In the genomic region with DNA sequence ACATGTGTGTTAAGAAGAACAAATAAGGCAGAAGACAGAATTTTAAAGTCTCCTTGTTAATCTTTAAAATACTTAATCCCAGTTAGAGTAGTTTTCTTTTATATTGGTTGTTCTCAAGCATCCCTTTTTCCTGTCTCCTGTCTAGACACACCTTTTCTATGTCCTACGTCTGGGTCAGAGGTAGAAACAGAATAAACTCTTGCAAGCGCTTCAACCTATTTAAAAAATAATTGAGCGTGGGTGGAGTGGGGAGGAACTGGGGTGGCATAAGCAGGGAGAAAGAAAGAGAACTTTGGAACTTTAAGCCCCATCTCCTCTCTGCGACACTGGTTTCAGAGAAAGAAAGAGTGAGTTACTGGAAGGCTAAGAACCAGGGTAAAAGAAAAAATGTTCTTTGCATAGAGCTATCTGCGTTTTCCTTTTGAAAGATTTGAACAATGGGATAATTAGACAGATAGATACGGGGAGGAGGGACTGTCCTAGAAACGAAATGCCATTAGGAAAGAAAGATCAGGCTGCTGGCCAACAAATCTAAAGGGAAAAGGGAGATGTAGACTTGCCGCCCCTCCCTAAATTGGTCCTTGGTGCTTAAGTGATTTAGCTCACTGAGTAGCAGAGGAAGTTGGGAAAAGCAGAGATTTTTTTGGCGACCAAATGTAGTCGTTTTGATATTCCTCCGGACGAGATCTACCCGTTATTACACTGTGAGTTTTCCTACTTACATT, we compare ENCODE assay signal across 13 mouse cellular contexts. TPM values are rescaled to one million over a fixed set of nuclear protein-coding genes. Genes with fewer than 3 reads are reported as not detected.
DNase-seq lines count a peak whose midpoint lies in the region; ATAC-seq lines count a peak whose summit lies in the region.
"Had no signal": no experiment of that assay in that cellular context is flagged by ENCODE, and none has a peak within 500 bp of the region (broad histone marks: within the 10 kb centered on the region; RNA-seq: fewer than 3 reads in every experiment).

No protein-coding gene starts in this region.

- peak overlapping the region; percentile 35 for H3K4me2 ChIP-seq in heart, embryonic 12.5 days
- no peak overlapping the region for H3K4me2 ChIP-seq in hindbrain, embryonic 11.5 days (replicated peaks; ENCODE audit: low read depth, low read length)
- no peak overlapping the region for H3K4me2 ChIP-seq in hindbrain, embryonic 16.5 days (ENCODE audit: low read length)

- H3K9me3 ChIP-seq in heart, embryonic 12.5 days (replicated peaks): no peaks in the 10 kb centered on the region
- H3K9me3 ChIP-seq in hindbrain, embryonic 11.5 days (ENCODE audit: control insufficient read depth, low read length): no peaks in the 10 kb centered on the region
- H3K9me3 ChIP-seq in hindbrain, embryonic 16.5 days (ENCODE audit: control insufficient read depth, low read length): no peaks in the 10 kb centered on the region
- H3K9me3 ChIP-seq: forebrain, embryonic 12.5 days; liver, embryonic 12.5 days had no signal

- H3K27ac ChIP-seq in heart, embryonic 12.5 days (ENCODE audit: poor library complexity, severe bottlenecking): 0 out of 2 replicates have a peak overlapping the region, but pooled peaks have one; percentile 0
- H3K27ac ChIP-seq in hindbrain, embryonic 11.5 days (ENCODE audit: low read depth, low read length): no peak overlapping the region
- H3K27ac ChIP-seq in hindbrain, embryonic 16.5 days (ENCODE audit: low read depth, low read length): no peak overlapping the region
- H3K27ac ChIP-seq: liver, embryonic 12.5 days had no signal

- H3K4me3 ChIP-seq in heart, embryonic 12.5 days: 0 out of 2 replicates have a peak overlapping the region, but pooled peaks have one; percentile 5
- H3K4me3 ChIP-seq in hindbrain, embryonic 11.5 days (ENCODE audit: low read depth, low read length): no peak overlapping the region
- H3K4me3 ChIP-seq in hindbrain, embryonic 16.5 days (ENCODE audit: low read length): no peak overlapping the region

- no peak for DNase-seq in heart, postnatal 4 days
- peak; percentile 18 for DNase-seq in hindbrain, embryonic 11.5 days (ENCODE audit: low spot score)
- DNase-seq in Muller cell, postnatal 12 days (ENCODE audit: inconsistent ontology term): peak; percentile 62
- peak; percentile 16 for DNase-seq in embryo, embryonic 11 days
- no peak for DNase-seq in gastrocnemius, postnatal 14 days
- DNase-seq: gastrocnemius, postnatal 10 days; kidney, adult 2 months; lung, postnatal 4 days; thymus, postnatal 14 days had no signal

- no peak for ATAC-seq in heart, embryonic 12.5 days (ENCODE audit: insufficient number of reproducible peaks, low FRiP score)
- no peak for ATAC-seq in hindbrain, embryonic 11.5 days (ENCODE audit: low FRiP score)
- no peak for ATAC-seq in hindbrain, embryonic 16.5 days
- ATAC-seq: liver, embryonic 12.5 days had no signal

- no peaks in the 10 kb centered on the region for H3K36me3 ChIP-seq in heart, embryonic 12.5 days
- H3K36me3 ChIP-seq in hindbrain, embryonic 11.5 days (ENCODE audit: control insufficient read depth, insufficient read depth, low read length): no peaks in the 10 kb centered on the region
- H3K36me3 ChIP-seq in hindbrain, embryonic 16.5 days (ENCODE audit: control insufficient read depth, insufficient read depth, low read length): no peaks in the 10 kb centered on the region
- H3K36me3 ChIP-seq: forebrain, embryonic 12.5 days; liver, embryonic 12.5 days had no signal

- WGBS in heart, embryonic 12.5 days: 26% methylated on average over 13 of the region's 13 CpGs
- 13% methylated on average over 13 of the region's 13 CpGs for WGBS in hindbrain, embryonic 11.5 days
- 22% methylated on average over 13 of the region's 13 CpGs for WGBS in hindbrain, embryonic 16.5 days

- intact Hi-C loops in gastrocnemius, postnatal 14 days (cut with DNase I; ENCODE audit: low total_unique reads): no loop called here

- H3K27me3 ChIP-seq in heart, embryonic 12.5 days (replicated peaks): peaks cover 7% of the 10 kb centered on the region
- peaks cover 16% of the 10 kb centered on the region for H3K27me3 ChIP-seq in hindbrain, embryonic 11.5 days (ENCODE audit: control insufficient read depth, insufficient read depth, low read length)
- peaks cover 17% of the 10 kb centered on the region for H3K27me3 ChIP-seq in hindbrain, embryonic 16.5 days (replicated peaks; ENCODE audit: control insufficient read depth, insufficient read depth, low read length)

- H3K9ac ChIP-seq in heart, embryonic 12.5 days: 0 out of 2 replicates have a peak overlapping the region, but pooled peaks have one; percentile 30
- no peak overlapping the region for H3K9ac ChIP-seq in hindbrain, embryonic 11.5 days (ENCODE audit: low read depth, low read length)
- H3K9ac ChIP-seq in hindbrain, embryonic 16.5 days (ENCODE audit: low read depth, low read length): no peak overlapping the region
- H3K9ac ChIP-seq: liver, embryonic 12.5 days had no signal

- H3K4me1 ChIP-seq in heart, embryonic 12.5 days (replicated peaks): peaks cover 23% of the 10 kb centered on the region
- no peaks in the 10 kb centered on the region; the same call in 1 of the 2 replicates for H3K4me1 ChIP-seq in hindbrain, embryonic 11.5 days (replicated peaks; ENCODE audit: control insufficient read depth, insufficient read depth, low read length)
- H3K4me1 ChIP-seq in hindbrain, embryonic 16.5 days (ENCODE audit: control insufficient read depth, insufficient read depth, low read depth, low read length): peaks cover 19% of the 10 kb centered on the region

RNA-seq across cellular contexts. Expression of a gene that starts 2.7 kb away (rescaled TPM):
- 47.6 and 53.3 TPM in 2 replicates for polyA plus RNA-seq in heart, embryonic 12.5 days (2016; fragmentation: Nextera tagmentation; extraction: Ambion mirVana)
- 10 to 100 TPM; 22.0 to 26.9 TPM for total RNA-seq in heart, postnatal 4 days (2021)
- polyA plus RNA-seq in hindbrain, embryonic 11.5 days (2014; fragmentation: Nextera tagmentation; extraction: Ambion mirVana): 4.9 and 7.3 TPM in 2 replicates
- polyA plus RNA-seq in hindbrain, embryonic 16.5 days (2015; fragmentation: Nextera tagmentation; extraction: Ambion mirVana): 5.1 and 5.3 TPM in 2 replicates
- total RNA-seq in gastrocnemius, postnatal 14 days (2021): 1 to 10 TPM in 1 of 2 experiments, under 1 TPM in 1; 0.73 to 1.0 TPM

RNA-seq across cellular contexts. Expression of a gene that starts 42.1 kb away (rescaled TPM):
- 8.7 and 9.1 TPM in 2 replicates for polyA plus RNA-seq in heart, embryonic 12.5 days (2016; fragmentation: Nextera tagmentation; extraction: Ambion mirVana)
- 1 to 10 TPM; 9.2 TPM for total RNA-seq in heart, postnatal 4 days (2021)
- polyA plus RNA-seq in hindbrain, embryonic 11.5 days (2014; fragmentation: Nextera tagmentation; extraction: Ambion mirVana): 9.3 and 9.7 TPM in 2 replicates
- polyA plus RNA-seq in hindbrain, embryonic 16.5 days (2015; fragmentation: Nextera tagmentation; extraction: Ambion mirVana): 25.6 and 26.1 TPM in 2 replicates
- total RNA-seq in gastrocnemius, postnatal 14 days (2021): 1 to 10 TPM; 4.9 to 5.2 TPM

Comparison
In these comparisons a context has a peak if more than half of its experiments do, and no peak if none do; other contexts are left out.
1. DNase-seq: peak in hindbrain, embryonic 11.5 days (single experiment), Muller cell, postnatal 12 days (single experiment) and embryo, embryonic 11 days (single experiment); none in heart, postnatal 4 days (single experiment) and gastrocnemius, postnatal 14 days (single experiment).